Mouse (Mus musculus): Measurements from ENCODE around the gene Higd1b.

- TF ChIP-seq POLR2A (IDR thresholded peaks at IDR 0.05; ENCODE audit: control insufficient read depth, low read depth, low read length) (no peak), CTCF (IDR thresholded peaks at IDR 0.05; ENCODE audit: control insufficient read depth, insufficient read depth, insufficient replicate concordance, low read depth, low read length) (no peak)
Observed at GRCm38 (mm10) chr11:102791682-102792445, 43.8 kb upstream of the Higd1b start.

Measured in testis, adult 2 months (tissue).